Mouse (Mus musculus) ovary, postnatal 14 days (tissue): ENCODE measurements around the gene Abhd12.

ENCODE experiments used
- DNase-seq: peaks from one replicate; pipeline ENCODE4 v3.0.0; 2022; ENCODE audit warnings: low spot score

The Abhd12 gene

GRCm38 (mm10) chr2:150808381-150808780, 96.2 kb downstream of the Abhd12 start:
- no peak for DNase-seq

- no peak for DNase-seq
Observed at GRCm38 (mm10) chr2:150803035-150803434, 101.5 kb downstream of the Abhd12 start.

- no peak for DNase-seq
Observed at GRCm38 (mm10) chr2:150800616-150801015, 103.9 kb downstream of the Abhd12 start.

DNA sequence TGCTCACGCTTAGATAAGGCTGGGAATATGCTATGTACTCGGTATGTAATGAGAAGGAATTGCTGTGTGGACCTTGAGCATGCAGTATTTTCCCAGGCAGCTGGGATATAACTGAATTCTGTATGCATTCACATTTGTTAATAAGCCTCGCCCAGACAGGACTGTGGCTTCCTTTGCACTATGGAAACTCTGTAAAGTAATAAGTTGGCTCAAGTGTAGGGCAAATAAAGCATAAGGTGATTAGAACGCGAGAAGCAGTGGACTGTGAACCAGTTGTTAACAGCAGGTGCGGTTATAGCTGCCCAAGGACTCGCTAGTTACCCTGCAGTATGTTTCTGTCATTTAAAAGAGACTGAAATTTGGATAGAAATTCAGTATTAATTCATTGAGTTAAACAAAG, 106.5 kb downstream of the Abhd12 start:
- no peak for DNase-seq

DNA sequence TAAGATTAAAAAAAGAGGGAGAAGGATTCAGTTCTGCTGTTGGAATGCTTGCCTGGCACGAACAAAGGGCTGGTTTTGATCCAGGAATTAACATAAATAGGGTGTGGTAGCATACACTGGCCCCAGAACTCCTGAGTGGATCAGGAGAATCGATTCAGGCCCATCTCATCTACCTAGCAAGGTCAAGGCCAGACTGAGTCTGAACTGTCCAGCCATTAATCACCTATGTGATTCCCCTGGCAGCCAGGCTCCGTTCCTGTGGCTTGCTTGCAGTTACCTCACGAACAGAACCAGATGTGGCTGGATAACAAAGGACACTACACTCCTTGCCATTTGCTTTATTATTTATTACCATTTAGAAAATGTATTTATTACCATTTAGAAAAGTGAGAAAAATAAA, 111.2 kb downstream of the Abhd12 start:
- DNase-seq = no peak

- DNase-seq = peak; percentile 89
Observed at GRCm38 (mm10) chr2:150788768-150789550, 115.6 kb downstream of the Abhd12 start.

DNA sequence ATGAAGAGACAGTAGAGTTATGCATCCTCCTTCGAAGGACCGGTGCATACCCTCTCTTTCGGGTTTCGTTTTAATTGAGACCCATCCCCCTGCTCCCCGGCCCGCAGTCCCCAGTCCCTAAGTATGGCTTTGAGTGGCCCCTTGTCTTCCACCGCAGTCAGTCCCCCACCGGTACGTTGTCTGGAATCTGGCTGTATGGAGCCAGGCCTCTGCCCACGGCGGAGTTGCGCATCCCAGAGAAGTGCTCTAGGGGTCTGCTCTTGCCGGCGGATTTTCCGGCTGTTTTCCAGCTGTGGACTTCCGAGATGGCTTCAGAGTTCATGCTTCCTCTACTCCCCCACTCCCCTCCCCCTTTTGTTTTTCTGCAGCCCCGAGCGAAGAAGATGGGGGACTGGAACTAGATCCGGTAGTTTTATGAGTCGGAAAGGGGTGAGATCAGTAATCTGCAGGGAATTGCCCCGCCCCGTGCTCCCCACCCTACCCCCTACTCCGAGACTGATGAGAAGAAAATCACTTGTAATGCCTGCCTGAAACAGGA, 117.2 kb downstream of the Abhd12 start:
- no peak for DNase-seq

DNA sequence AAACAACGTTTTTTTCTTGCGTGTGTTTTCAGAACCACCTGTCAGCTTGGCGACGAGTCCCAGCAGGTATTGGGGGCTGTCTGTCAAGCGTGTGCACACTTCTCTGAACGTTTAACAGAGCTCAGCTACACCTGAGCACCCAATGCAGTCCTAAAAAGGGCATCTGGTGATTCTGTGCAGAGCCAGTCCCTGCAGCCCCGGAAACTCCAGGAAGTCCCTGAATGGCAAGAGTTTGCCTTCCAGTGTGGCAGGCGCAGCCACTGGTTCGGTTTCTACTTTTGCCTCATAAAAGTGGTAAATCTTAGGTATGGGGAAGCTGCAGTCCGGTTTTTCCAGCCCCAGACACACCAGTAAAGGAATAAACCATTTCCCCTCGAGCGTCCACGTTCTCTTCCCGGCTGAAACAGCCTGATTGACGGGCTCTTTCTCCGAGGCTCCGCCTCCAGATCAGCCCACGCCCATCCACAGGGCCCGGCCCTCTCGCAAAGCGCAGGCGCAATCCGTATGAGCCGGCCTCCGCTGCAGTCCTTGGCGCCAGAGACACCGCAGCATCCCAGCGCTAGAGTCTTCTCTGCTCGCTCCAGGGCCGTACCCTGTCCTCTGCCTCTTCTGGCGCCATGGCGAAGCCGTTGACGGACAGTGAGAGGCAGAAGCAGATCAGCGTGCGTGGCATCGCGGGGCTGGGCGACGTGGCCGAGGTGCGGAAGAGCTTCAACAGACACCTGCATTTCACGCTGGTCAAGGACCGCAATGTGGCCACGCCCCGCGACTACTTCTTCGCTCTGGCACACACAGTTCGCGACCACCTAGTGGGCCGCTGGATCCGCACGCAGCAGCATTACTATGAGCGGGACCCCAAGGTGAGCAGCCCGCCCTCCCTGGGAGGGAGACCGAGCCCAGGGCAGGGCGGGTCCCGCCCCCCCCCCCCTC, 118.0 kb downstream of the Abhd12 start, which contains the start of gene Pygb:
Gene Pygb (plus strand): TSS at position 485 of the 930 bp plus-strand sequence.
- DNase-seq = peak; percentile 74

GRCm38 (mm10) chr2:150782801-150783200, 121.7 kb downstream of the Abhd12 start:
- DNase-seq = no peak
